34 mouse cellular contexts compared by ENCODE assay signal in genomic region chr13:22846798-22847197, GRCm38 (mm10). TPM values are rescaled to one million over a fixed set of nuclear protein-coding genes. Genes with fewer than 3 reads are reported as not detected.
"Had no signal": no experiment of that assay in that cellular context is flagged by ENCODE, and none has a peak within 500 bp of the region (broad histone marks: within the 10 kb centered on the region; RNA-seq: fewer than 3 reads in every experiment).

No protein-coding gene starts in this region.

- DNase-seq: kidney, adult 2 months; kidney, postnatal 25 days; layer of hippocampus, adult 9-11 months; liver, embryonic 13.5 days; lung, adult 2 months; lung, postnatal 14 days; lung, postnatal 4 days; retina, postnatal 1 day; thymus, adult 18-20 months; thymus, postnatal 14 days; thymus, postnatal 4 days had no signal

RNA-seq across cellular contexts. Expression of gene Vmn1r211, which starts 10.6 kb away (rescaled TPM):
- total RNA-seq: layer of hippocampus, adult 2 months; layer of hippocampus, postnatal 25 days; left cerebral cortex, adult 8-10 months; left cerebral cortex, postnatal 36 days; liver, adult 2 months; megakaryocyte progenitor cell, adult 5-6 weeks; monocyte, adult 5-6 weeks; neutrophil, adult 5-6 weeks had no signal
- polyA plus RNA-seq: intestine, postnatal 0 days; kidney, adult 2 months; kidney, embryonic 14.5 days; kidney, postnatal 0 days; large intestine, adult 2 months; limb, embryonic 11.5 days; limb, embryonic 14.5 days; liver, adult 2 months; liver, embryonic 13.5 days; liver, embryonic 16.5 days; lung, adult 2 months; lung, embryonic 16.5 days; midbrain, embryonic 10.5 days; midbrain, embryonic 13.5 days; midbrain, embryonic 16.5 days; myocyte; neural tube, embryonic 13.5 days; stomach, embryonic 15.5 days; testis, adult 2 months had no signal

RNA-seq across cellular contexts. Expression of gene Vmn1r210, which starts 15.7 kb away (rescaled TPM):
- total RNA-seq: layer of hippocampus, adult 2 months; layer of hippocampus, postnatal 25 days; left cerebral cortex, adult 8-10 months; left cerebral cortex, postnatal 36 days; liver, adult 2 months; megakaryocyte progenitor cell, adult 5-6 weeks; monocyte, adult 5-6 weeks; neutrophil, adult 5-6 weeks had no signal
- polyA plus RNA-seq: intestine, postnatal 0 days; kidney, adult 2 months; kidney, embryonic 14.5 days; kidney, postnatal 0 days; large intestine, adult 2 months; limb, embryonic 11.5 days; limb, embryonic 14.5 days; liver, adult 2 months; liver, embryonic 13.5 days; liver, embryonic 16.5 days; lung, adult 2 months; lung, embryonic 16.5 days; midbrain, embryonic 10.5 days; midbrain, embryonic 13.5 days; midbrain, embryonic 16.5 days; myocyte; neural tube, embryonic 13.5 days; stomach, embryonic 15.5 days; testis, adult 2 months had no signal

RNA-seq across cellular contexts. Expression of gene Vmn1r212, which starts 37.2 kb away (rescaled TPM):
- total RNA-seq: layer of hippocampus, adult 2 months; layer of hippocampus, postnatal 25 days; left cerebral cortex, adult 8-10 months; left cerebral cortex, postnatal 36 days; liver, adult 2 months; megakaryocyte progenitor cell, adult 5-6 weeks; monocyte, adult 5-6 weeks; neutrophil, adult 5-6 weeks had no signal
- polyA plus RNA-seq: intestine, postnatal 0 days; kidney, adult 2 months; kidney, embryonic 14.5 days; kidney, postnatal 0 days; large intestine, adult 2 months; limb, embryonic 11.5 days; limb, embryonic 14.5 days; liver, adult 2 months; liver, embryonic 13.5 days; liver, embryonic 16.5 days; lung, adult 2 months; lung, embryonic 16.5 days; midbrain, embryonic 10.5 days; midbrain, embryonic 13.5 days; midbrain, embryonic 16.5 days; myocyte; neural tube, embryonic 13.5 days; stomach, embryonic 15.5 days; testis, adult 2 months had no signal

RNA-seq across cellular contexts. Expression of gene Vmn1r209, which starts 37.3 kb away (rescaled TPM):
- total RNA-seq: layer of hippocampus, adult 2 months; left cerebral cortex, postnatal 36 days; liver, adult 2 months; megakaryocyte progenitor cell, adult 5-6 weeks; monocyte, adult 5-6 weeks; neutrophil, adult 5-6 weeks had no signal
- polyA plus RNA-seq: intestine, postnatal 0 days; kidney, adult 2 months; kidney, embryonic 14.5 days; kidney, postnatal 0 days; large intestine, adult 2 months; limb, embryonic 11.5 days; limb, embryonic 14.5 days; liver, adult 2 months; liver, embryonic 13.5 days; liver, embryonic 16.5 days; lung, adult 2 months; lung, embryonic 16.5 days; midbrain, embryonic 10.5 days; midbrain, embryonic 13.5 days; midbrain, embryonic 16.5 days; myocyte; neural tube, embryonic 13.5 days; stomach, embryonic 15.5 days; testis, adult 2 months had no signal
